In genomic region chr1:165012376-165012775, GRCm38 (mm10) we compare ENCODE assay signal across 16 mouse cellular contexts.
DNase-seq lines count a peak whose midpoint lies in the region; ATAC-seq and TF ChIP-seq lines count a peak whose summit lies in the region.
"Had no signal": no experiment of that assay in that cellular context is flagged by ENCODE, and none has a peak within 500 bp of the region (broad histone marks: within the 10 kb centered on the region; RNA-seq: fewer than 3 reads in every experiment).

No protein-coding gene starts in this region.

- no peak overlapping the region for H3K4me2 ChIP-seq in heart, embryonic 16.5 days (ENCODE audit: low read depth, low read length)
- no peak overlapping the region for H3K4me2 ChIP-seq in lung, embryonic 14.5 days
- no peak overlapping the region for H3K4me2 ChIP-seq in forebrain, postnatal 0 days (ENCODE audit: low read depth)
- H3K4me2 ChIP-seq: midbrain, embryonic 13.5 days; neural tube, embryonic 13.5 days had no signal

- H3K9ac ChIP-seq in heart, embryonic 16.5 days (ENCODE audit: low read length), result no peak overlapping the region
- no peak overlapping the region for H3K9ac ChIP-seq in lung, embryonic 14.5 days
- no peak overlapping the region for H3K9ac ChIP-seq in forebrain, postnatal 0 days
- H3K9ac ChIP-seq: liver, embryonic 14.5 days; midbrain, embryonic 13.5 days; neural tube, embryonic 13.5 days had no signal

- H3K27ac ChIP-seq in heart, embryonic 16.5 days (ENCODE audit: low read length), result no peak overlapping the region
- H3K27ac ChIP-seq in lung, embryonic 14.5 days (ENCODE audit: low read depth), result no peak overlapping the region
- no peak overlapping the region for H3K27ac ChIP-seq in forebrain, postnatal 0 days (ENCODE audit: low read depth, low read length)
- H3K27ac ChIP-seq: liver, embryonic 14.5 days; midbrain, embryonic 13.5 days; neural tube, embryonic 13.5 days had no signal

- H3K4me1 ChIP-seq in heart, embryonic 16.5 days (ENCODE audit: control insufficient read depth, insufficient read depth, low read length), result peaks cover 3% of the 10 kb centered on the region
- no peaks in the 10 kb centered on the region for H3K4me1 ChIP-seq in lung, embryonic 14.5 days (ENCODE audit: insufficient read depth)
- no peaks in the 10 kb centered on the region for H3K4me1 ChIP-seq in forebrain, postnatal 0 days (ENCODE audit: insufficient read depth)
- H3K4me1 ChIP-seq: midbrain, embryonic 13.5 days; neural tube, embryonic 13.5 days had no signal

- peak; percentile 62; the same call in 1 of the 2 replicates for ATAC-seq in cerebellum, adult (ENCODE audit: insufficient number of reproducible peaks, low FRiP score, low TSS enrichment)
- ATAC-seq in heart, embryonic 16.5 days (replicated peaks; ENCODE audit: extremely low read depth, insufficient read depth, low FRiP score), result peak; percentile 79; the same call in 1 of the 2 replicates
- ATAC-seq in lung, embryonic 14.5 days (ENCODE audit: insufficient read depth), result no peak
- no peak for ATAC-seq in forebrain, postnatal 0 days
- ATAC-seq: forebrain, embryonic 16.5 days; inflammation-experienced regulatory T-cells, adult 6 months; midbrain, embryonic 13.5 days had no signal

- WGBS in heart, embryonic 16.5 days, result 19% methylated on average over 3 of the region's 3 CpGs
- 39% methylated on average over 3 of the region's 3 CpGs for WGBS in lung, embryonic 14.5 days
- 58% methylated on average over 3 of the region's 3 CpGs for WGBS in forebrain, postnatal 0 days

- no peak for TF ChIP-seq CTCF in lung, embryonic 14.5 days (IDR thresholded peaks at IDR 0.05; ENCODE audit: low read depth)
- TF ChIP-seq CTCF in forebrain, postnatal 0 days (IDR thresholded peaks at IDR 0.05; ENCODE audit: low read depth), result no peak

- no peaks in the 10 kb centered on the region for H3K36me3 ChIP-seq in heart, embryonic 16.5 days (ENCODE audit: control insufficient read depth, insufficient read depth)
- H3K36me3 ChIP-seq in lung, embryonic 14.5 days (ENCODE audit: insufficient read depth), result no peaks in the 10 kb centered on the region
- H3K36me3 ChIP-seq in forebrain, postnatal 0 days (ENCODE audit: insufficient read depth), result no peaks in the 10 kb centered on the region
- H3K36me3 ChIP-seq: midbrain, embryonic 13.5 days; neural tube, embryonic 13.5 days had no signal

- no peak for DNase-seq in cerebellum, postnatal 4 days (ENCODE audit: low spot score in 2 of 2)
- no peak for DNase-seq in heart, adult 8-10 months (ENCODE audit: low spot score)
- peak; percentile 38 for DNase-seq in lung, embryonic 14.5 days
- DNase-seq in lung, adult 18-20 months, result no peak
- DNase-seq in gastrocnemius, postnatal 25 days, result no peak
- no peak for DNase-seq in forebrain, postnatal 0 days
- DNase-seq: layer of hippocampus, adult 9-11 months; lung, postnatal 36 days; thymus, adult 18-20 months had no signal

- H3K9me3 ChIP-seq in heart, embryonic 16.5 days (replicated peaks; ENCODE audit: control insufficient read depth, low read length), result no peaks in the 10 kb centered on the region
- H3K9me3 ChIP-seq in lung, embryonic 14.5 days (ENCODE audit: low read depth, low read length), result no peaks in the 10 kb centered on the region
- no peaks in the 10 kb centered on the region for H3K9me3 ChIP-seq in forebrain, postnatal 0 days (ENCODE audit: low read length)
- H3K9me3 ChIP-seq: midbrain, embryonic 13.5 days; neural tube, embryonic 13.5 days had no signal

- H3K4me3 ChIP-seq in heart, embryonic 16.5 days (ENCODE audit: low read length), result no peak overlapping the region
- no peak overlapping the region for H3K4me3 ChIP-seq in lung, embryonic 14.5 days (ENCODE audit: low read depth, low read length)
- no peak overlapping the region for H3K4me3 ChIP-seq in forebrain, postnatal 0 days (ENCODE audit: low read depth, low read length)
- H3K4me3 ChIP-seq: midbrain, embryonic 13.5 days; neural tube, embryonic 13.5 days had no signal

- H3K27me3 ChIP-seq in heart, embryonic 16.5 days (ENCODE audit: control insufficient read depth, insufficient read depth, low read length), result no peaks in the 10 kb centered on the region
- no peaks in the 10 kb centered on the region for H3K27me3 ChIP-seq in lung, embryonic 14.5 days (ENCODE audit: insufficient read depth, low read length)
- H3K27me3 ChIP-seq in forebrain, postnatal 0 days (ENCODE audit: insufficient read depth, low read length), result no peaks in the 10 kb centered on the region
- H3K27me3 ChIP-seq: midbrain, embryonic 13.5 days; neural tube, embryonic 13.5 days had no signal

Comparison
In these comparisons a context has a peak if more than half of its experiments do, and no peak if none do; other contexts are left out.
1. ATAC-seq: peak in cerebellum, adult (single experiment) and heart, embryonic 16.5 days (single experiment); none in lung, embryonic 14.5 days (single experiment) and forebrain, postnatal 0 days (single experiment).